Mouse (Mus musculus) kidney, adult 11 months (tissue): ENCODE measurements around the gene Olfr147.
"Not testable (repeated sequence)": the region's sequence is repeated elsewhere in the genome, so short reads cannot be mapped to it uniquely, and the experiment has no call there.

Experiments
- DNase-seq: peaks from one replicate; pipeline ENCODE4 v3.0.0; 2022

Gene Olfr147

DNA sequence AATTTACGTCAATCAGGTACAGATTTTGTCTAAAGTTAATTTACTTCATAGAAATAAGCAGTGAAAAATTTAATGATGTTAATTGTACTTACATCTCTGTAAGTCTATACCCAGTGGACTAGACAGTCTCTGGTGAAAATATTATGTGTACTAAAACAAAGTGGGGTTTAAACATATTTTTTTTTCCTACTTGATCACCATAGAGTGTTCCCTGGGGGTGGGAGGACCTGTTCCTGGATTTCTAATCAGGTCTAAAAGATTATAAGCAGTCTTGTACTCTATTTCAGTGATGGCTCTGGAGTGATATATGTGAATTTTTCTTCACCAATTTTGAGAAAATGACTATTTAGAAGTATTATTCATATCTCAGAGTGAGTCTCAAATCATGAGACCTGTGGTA, at the start of gene Olfr147:
TSS of gene Olfr147 (plus strand) at position 301 of the 400 bp plus-strand sequence.
- no peak for DNase-seq

DNA sequence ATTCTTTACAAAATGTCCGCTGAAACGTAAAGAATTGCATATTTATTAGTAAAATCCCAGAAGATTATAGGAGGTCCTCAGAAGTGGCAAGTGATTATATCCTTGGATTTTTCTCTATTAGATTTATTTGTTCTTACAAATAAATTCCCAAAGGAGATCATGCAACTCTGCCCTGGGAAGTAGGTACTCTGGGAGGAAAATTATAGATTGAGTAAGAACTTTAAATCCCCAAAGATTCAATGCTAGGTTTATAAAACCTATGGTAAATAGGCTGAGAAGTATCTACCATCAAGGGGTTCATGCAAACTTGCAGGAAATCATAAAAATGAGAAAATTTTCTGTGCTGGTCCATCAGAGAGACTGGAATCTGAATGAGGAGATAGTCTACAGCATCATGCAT, 34.9 kb upstream of the Olfr147 start, which contains the start of gene Olfr250:
TSS of gene Olfr250 (plus strand) at position 301 of the 400 bp plus-strand sequence.
- DNase-seq, result no peak

DNA sequence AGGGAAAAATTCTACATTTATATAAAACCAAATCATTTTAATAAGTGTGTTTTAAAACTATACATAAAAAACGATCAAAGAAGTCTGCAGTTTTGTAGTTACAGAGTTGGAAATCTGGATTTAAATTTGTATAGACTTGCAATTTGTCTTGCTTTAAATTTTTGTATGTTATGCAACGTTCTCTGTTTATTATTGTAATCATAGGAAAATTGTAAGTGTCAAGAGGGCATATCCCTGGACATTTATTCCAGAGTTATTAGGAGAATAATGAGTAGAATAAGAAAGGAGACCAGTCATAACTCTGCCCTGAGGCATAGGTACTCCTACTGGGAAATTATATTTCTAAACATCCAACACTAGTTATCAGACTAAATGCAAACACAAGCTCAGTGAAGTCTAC, 24.7 kb upstream of the Olfr147 start, which contains the start of gene Olfr251:
TSS of gene Olfr251 (plus strand) at position 301 of the 400 bp plus-strand sequence.
- DNase-seq, result no peak

DNA sequence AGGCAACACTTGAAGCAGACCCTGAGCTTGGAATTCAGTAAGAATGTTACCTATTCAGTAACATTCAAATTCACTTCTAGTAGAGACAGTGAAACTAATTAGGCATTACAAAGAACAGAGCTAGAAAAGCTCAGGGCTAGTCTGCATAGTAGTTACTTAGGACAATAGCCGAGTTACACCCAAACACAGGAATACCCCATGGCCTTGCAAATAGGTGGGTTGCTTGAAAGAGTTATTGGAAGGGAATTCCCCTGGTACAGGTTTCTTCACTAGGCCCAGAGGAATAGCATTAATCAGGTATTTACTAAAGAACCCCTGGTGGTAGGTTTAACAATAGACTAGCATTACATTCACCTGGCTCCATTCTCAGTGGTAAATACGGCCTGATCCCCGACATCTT, 6.0 kb downstream of the Olfr147 start:
- DNase-seq, result not testable (repeated sequence)

DNA sequence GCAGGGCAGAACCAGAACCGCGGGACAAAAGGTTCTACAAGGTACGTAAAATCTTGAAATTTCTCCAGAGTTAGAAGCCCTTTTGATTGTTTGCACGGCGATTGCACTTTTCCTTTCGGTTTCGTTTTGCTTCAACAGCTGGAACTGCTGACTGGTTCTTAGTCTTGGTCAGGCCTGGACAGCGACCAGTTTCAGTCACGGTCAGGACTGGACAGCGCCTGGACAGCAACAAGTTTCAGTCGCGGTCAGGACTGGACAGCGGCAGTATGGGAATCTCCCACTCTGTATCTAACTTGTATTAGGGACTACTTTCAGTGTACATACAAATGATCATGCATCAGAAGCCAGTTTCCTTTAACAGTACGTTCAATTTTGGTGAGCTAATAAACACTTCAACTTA, 12.0 kb downstream of the Olfr147 start:
- not testable (repeated sequence) for DNase-seq

DNA sequence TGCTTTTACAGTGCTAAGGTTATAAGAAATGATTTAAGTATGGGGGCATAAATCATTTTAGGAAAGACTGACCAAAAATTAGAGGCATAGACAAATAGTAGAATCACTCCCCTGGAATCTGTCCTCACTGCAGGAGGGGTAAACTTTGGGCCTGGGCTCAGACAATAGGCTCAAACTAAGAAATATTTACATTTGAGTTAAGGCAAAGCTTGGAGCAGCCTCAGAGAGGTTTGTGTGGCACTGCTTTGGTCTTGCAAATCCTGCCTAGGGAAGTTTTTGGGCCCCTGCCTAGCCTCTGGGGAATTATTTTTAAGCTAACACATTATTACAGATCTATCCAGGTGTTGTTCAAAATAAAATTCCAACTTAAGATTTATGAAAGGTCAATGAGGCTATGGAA, 22.3 kb downstream of the Olfr147 start:
- DNase-seq, result no peak

DNA sequence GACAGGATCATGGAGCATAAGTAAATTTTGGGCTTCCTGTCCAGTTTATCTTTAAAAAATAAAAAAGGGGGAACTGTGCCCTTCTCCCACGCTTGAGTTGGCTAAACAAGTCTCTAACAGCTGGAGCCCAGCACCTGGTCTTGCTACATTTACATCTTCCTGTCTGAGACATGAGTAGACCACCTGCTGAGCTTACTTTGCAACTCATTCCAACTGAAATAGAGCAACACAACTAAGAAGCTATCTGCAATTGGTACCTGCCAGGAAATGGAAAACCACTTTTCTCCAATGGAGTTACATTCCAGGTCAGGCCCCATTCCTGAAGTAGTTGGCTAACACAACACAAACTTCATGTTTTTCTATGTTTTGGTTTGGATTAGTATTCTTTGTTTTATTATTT, 25.5 kb downstream of the Olfr147 start:
- no peak for DNase-seq

DNA sequence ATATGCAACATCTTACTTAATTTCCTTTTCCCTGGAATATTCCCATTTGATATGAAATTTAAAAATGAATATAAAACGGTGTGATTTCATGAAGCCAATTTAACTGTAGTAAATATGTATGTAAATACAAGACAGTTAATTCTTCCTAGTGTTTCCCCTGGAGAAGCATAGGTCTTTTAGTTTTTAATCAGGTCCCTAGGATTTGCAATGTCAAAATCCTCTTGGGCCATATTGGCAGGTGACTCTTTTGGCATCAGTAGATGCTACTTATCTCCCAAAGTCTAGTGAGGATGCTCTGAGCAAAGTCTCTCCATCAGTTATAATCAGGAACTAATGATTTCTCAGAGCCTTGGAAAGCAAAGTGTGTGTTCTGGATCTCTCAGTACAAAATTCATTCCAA, 27.7 kb downstream of the Olfr147 start, which contains the start of gene Olfr901:
TSS of gene Olfr901 (plus strand) at position 301 of the 400 bp plus-strand sequence.
- DNase-seq, result no peak

DNA sequence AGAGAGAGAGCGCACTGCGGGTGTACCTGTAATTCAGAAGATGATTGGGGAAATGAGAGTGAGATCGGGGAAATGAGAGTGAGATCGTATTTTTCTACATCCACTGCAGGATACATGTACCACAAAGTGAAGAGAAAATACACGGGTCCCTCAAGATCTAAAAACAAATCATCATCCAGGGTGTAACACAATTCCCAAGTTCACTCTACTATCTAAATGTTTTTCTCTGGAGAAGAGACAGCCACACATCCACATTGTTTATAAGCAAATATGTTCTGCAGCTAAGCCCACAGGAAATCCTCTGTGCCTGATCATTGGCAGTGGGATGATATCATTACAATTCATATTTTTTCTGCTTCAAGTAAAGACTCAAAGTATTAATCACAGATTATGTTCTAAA, 45.9 kb downstream of the Olfr147 start, which contains the start of gene Olfr902:
TSS of gene Olfr902 (plus strand) at position 301 of the 400 bp plus-strand sequence.
- no peak for DNase-seq
